Mouse (Mus musculus): ENCODE data around the gene Cdkal1.

DNA sequence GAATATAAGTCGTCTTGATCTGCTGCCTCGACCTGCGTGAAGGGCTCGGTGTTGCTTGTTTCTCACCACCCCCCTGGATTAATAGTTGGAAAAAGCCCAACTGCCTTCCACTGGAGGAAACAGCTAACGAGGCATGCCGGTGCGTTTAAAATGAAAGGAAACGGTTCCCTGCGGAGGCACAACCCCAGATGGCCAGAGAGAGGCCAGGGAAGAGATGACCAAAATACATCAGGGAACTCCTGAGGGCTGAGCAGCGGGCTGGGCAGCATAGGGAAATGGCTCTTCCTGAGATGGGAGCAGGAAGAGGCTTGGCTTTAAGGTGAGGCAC lies 499.4 kb downstream of the Cdkal1 start:
- TF ChIP-seq POLR2A (IDR thresholded peaks at IDR 0.05; ENCODE audit: insufficient read depth, low read depth, low read length) = no peak
- no peak for TF ChIP-seq EP300 (IDR thresholded peaks at IDR 0.05; ENCODE audit: insufficient read depth, low read depth, low read length)
